Mouse (Mus musculus) CH12.LX (cell line): ENCODE measurements around the gene Pjvk. TPM values are rescaled to one million over a fixed set of nuclear protein-coding genes. Genes with fewer than 3 reads are reported as not detected.
A peak's percentile ranks its signal among the peaks of the same experiment; 100 is the strongest.

Source experiments
- DNase-seq: peaks from one replicate; pipeline ENCODE4 v3.0.0-alpha.2; 2013; ENCODE audit errors: extremely low read depth
- H3K27ac ChIP-seq: 2 replicates; pipeline ENCODE4 v1.5.1; 2012; ENCODE audit warnings: low read depth, mild to moderate bottlenecking, control low read depth, moderate library complexity; ENCODE audit not compliant: insufficient read depth
- H3K27me3 ChIP-seq: replicated peaks from 2 replicates; pipeline ENCODE3; 2012; ENCODE audit warnings: inconsistent platforms
- H3K36me3 ChIP-seq, 2 experiments: replicated peaks in 1 of 2; 2 replicates each; pipeline versions ENCODE3 to v1.6.1; 2012; ENCODE audit warnings: inconsistent platforms in 1 of 2, low read length in 1 of 2, mild to moderate bottlenecking in 1 of 2, mixed read lengths in 1 of 2, moderate library complexity in 1 of 2; ENCODE audit not compliant: control insufficient read depth in 1 of 2, insufficient read depth in 1 of 2
- H3K4me1 ChIP-seq, 2 experiments: 2 replicates each; pipeline ENCODE4 v1.6.1; 2012; ENCODE audit warnings: inconsistent platforms in 1 of 2, moderate library complexity in 1 of 2; ENCODE audit not compliant: insufficient read depth in 2 of 2, control insufficient read depth in 1 of 2
- H3K4me2 ChIP-seq: 2 replicates; pipeline ENCODE4 v1.6.1; 2012; ENCODE audit warnings: low read depth, mild to moderate bottlenecking, control low read depth; ENCODE audit not compliant: poor library complexity, insufficient read depth, severe bottlenecking
- H3K4me3 ChIP-seq, 3 experiments: fragments of 150-350 bp in 1 of 3; sonication (generic) in 1 of 3; replicated peaks in 1 of 3; 2 replicates each; pipeline versions ENCODE3 to v1.5.1; 2011 to 2012; ENCODE audit warnings: low read depth in 2 of 3, low read length in 2 of 3, mild to moderate bottlenecking in 2 of 3, moderate library complexity in 2 of 3, control low read depth in 1 of 3, improper control_type of control experiment in 1 of 3, inconsistent platforms in 1 of 3, mixed read lengths in 1 of 3; ENCODE audit not compliant: poor library complexity in 1 of 3
- H3K79me2 ChIP-seq: replicated peaks from 2 replicates; pipeline ENCODE4 v1.6.1; 2012; ENCODE audit warnings: mild to moderate bottlenecking, moderate library complexity; ENCODE audit not compliant: control insufficient read depth, poor library complexity, insufficient read depth, severe bottlenecking; ENCODE audit errors: extremely low read depth
- H3K9ac ChIP-seq: 2 replicates; pipeline ENCODE4 v1.6.1; 2012; ENCODE audit warnings: low read depth, mild to moderate bottlenecking, control low read depth, moderate library complexity; ENCODE audit not compliant: insufficient read depth
- H3K9me3 ChIP-seq: replicated peaks from 2 replicates; pipeline ENCODE3; 2012; ENCODE audit warnings: low read length, inconsistent platforms, mixed read lengths
- ELF1 ChIP-seq: IDR thresholded peaks from 2 replicates; pipeline ENCODE4 v1.6.1; 2014; ENCODE audit warnings: low read depth, mild to moderate bottlenecking, inconsistent platforms, low read length, improper control_type of control experiment
- ETS1 ChIP-seq: conservative IDR thresholded peaks from 2 replicates; pipeline ENCODE4 v1.6.1; 2012; ENCODE audit warnings: low read depth, mild to moderate bottlenecking, inconsistent platforms, low read length, improper control_type of control experiment, moderate library complexity
- HCFC1 ChIP-seq: IDR thresholded peaks from 2 replicates; pipeline ENCODE4 v1.6.1; 2012; ENCODE audit warnings: low read depth, mild to moderate bottlenecking, inconsistent platforms, low read length, improper control_type of control experiment
- IRF4 ChIP-seq: IDR thresholded peaks from 2 replicates; pipeline ENCODE4 v1.6.1; 2014; ENCODE audit warnings: low read depth, mild to moderate bottlenecking, inconsistent platforms, low read length, improper control_type of control experiment
- JUN ChIP-seq: IDR thresholded peaks from 2 replicates; pipeline ENCODE4 v1.6.1; 2011; ENCODE audit warnings: low read depth, mild to moderate bottlenecking, low read length, improper control_type of control experiment, moderate library complexity; ENCODE audit not compliant: insufficient read depth
- KAT2A ChIP-seq: IDR thresholded peaks from 2 replicates; pipeline ENCODE4 v1.6.1; 2012; ENCODE audit warnings: low read length, improper control_type of control experiment, inconsistent platforms; ENCODE audit not compliant: insufficient replicate concordance
- MAZ ChIP-seq: IDR thresholded peaks from 2 replicates; pipeline ENCODE4 v1.6.1; 2012; ENCODE audit warnings: low read depth, mild to moderate bottlenecking, inconsistent platforms, low read length, improper control_type of control experiment, moderate library complexity
- MEF2A ChIP-seq: IDR thresholded peaks from 2 replicates; pipeline ENCODE4 v1.6.1; 2014; ENCODE audit warnings: low read depth, mild to moderate bottlenecking, inconsistent platforms, low read length, improper control_type of control experiment, borderline replicate concordance
- MXI1 ChIP-seq: IDR thresholded peaks from 2 replicates; pipeline ENCODE4 v1.6.1; 2011; ENCODE audit warnings: mild to moderate bottlenecking, low read depth, low read length, improper control_type of control experiment
- NRF1 ChIP-seq: IDR thresholded peaks from 2 replicates; pipeline ENCODE4 v1.6.1; 2014; ENCODE audit warnings: low read depth, mild to moderate bottlenecking, inconsistent platforms, low read length, improper control_type of control experiment, moderate library complexity
- TBP ChIP-seq: conservative IDR thresholded peaks from 2 replicates; pipeline ENCODE4 v1.6.1; 2011; ENCODE audit warnings: low read depth, low read length, improper control_type of control experiment
- UBTF ChIP-seq: IDR thresholded peaks from 2 replicates; pipeline ENCODE4 v1.6.1; 2012; ENCODE audit warnings: low read depth, mild to moderate bottlenecking, inconsistent platforms, low read length, improper control_type of control experiment, moderate library complexity
- ZMIZ1 ChIP-seq: IDR thresholded peaks from 2 replicates; pipeline ENCODE4 v1.6.1; 2012; ENCODE audit warnings: low read depth, mild to moderate bottlenecking, inconsistent platforms, low read length, improper control_type of control experiment
- ZNF384 ChIP-seq: IDR thresholded peaks from 2 replicates; pipeline ENCODE4 v1.6.1; 2012; ENCODE audit warnings: low read depth, low read length, improper control_type of control experiment, inconsistent platforms
- dilution Hi-C: fragments of 300-500 bp; cut with MboI; formaldehyde crosslinking; loops from 2 replicates; pipeline ENCODE4 v1.14.3; 2020; ENCODE audit warnings: low sequenced_read_pairs; ENCODE audit not compliant: extremely low pct_unique_long_range_greater_than_20kb, extremely low pct_ligation_motif_present
- in situ Hi-C: fragments of 300-500 bp; cut with MboI; formaldehyde crosslinking; loops from 3 replicates; pipeline ENCODE4 v1.14.3; 2019; ENCODE audit warnings: low sequenced_read_pairs, low pct_ligation_motif_present, low pct_unique_long_range_greater_than_20kb, mixed read lengths
- polyA plus RNA-seq: library from polyadenylated mRNA; unstranded; fragments of >175 nt; gene quantifications from 2 replicates; pipeline ENCODE4 v1.2.1, GENCODE M21; 2012; ENCODE audit warnings: low read depth; ENCODE audit not compliant: insufficient read length
- total RNA-seq, 2 experiments: library from RNA; depleted of rRNA; stranded (reverse); fragments of 300-350 nt in 1 of 2; fragments of >200 nt in 1 of 2; gene quantifications; 2 replicates each; pipeline ENCODE4 v1.2.3; 2012 to 2014

Gene Pjvk
- total and polyA plus RNA-seq, 3 experiments: not detected

GRCm38 (mm10) chr2:76674725-76675427 is 26.6 kb downstream of the Pjvk start, which contains the start of gene Plekha3 (continued):
- TF ChIP-seq IRF4: peak; percentile 62; the same call in 1 of the 2 replicates
- peak; percentile 87 for TF ChIP-seq MXI1
- no peak for TF ChIP-seq ETS1
- peak; percentile 63 for TF ChIP-seq HCFC1
- no peak for TF ChIP-seq JUN
- TF ChIP-seq NRF1: peak; percentile 57; the same call in 1 of the 2 replicates
- no peak for TF ChIP-seq MAZ
- no peak for TF ChIP-seq ZMIZ1
- TF ChIP-seq ZNF384: no peak
- 0 out of 2 replicates have a peak, but pooled peaks have one; percentile 22 for TF ChIP-seq TBP

DNA sequence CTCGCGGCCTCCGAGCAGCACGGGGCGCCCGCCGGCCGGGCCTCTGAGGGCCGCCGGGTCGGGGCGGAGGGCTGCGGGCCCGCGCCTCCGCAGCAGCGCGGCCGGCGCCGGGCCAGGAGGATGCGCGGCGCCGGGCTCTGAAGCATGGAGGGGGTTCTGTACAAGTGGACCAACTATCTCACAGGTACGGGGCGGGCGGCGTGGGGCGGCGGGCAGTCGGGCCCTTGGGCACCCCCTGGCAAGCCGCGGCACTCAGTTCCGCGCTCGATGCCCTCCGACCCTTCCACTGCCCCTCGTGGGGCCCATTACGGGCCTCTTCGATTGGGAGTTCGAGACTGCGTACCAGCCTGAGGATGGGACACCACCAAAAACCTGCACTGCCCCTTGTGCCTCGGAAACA is 27.2 kb downstream of the Pjvk start:
- Histone ChIP-seq H3K9me3 (no peaks in the 10 kb centered on the region), H3K9ac (peak overlapping the region; percentile 82), H3K36me3 (peaks cover 18 to 26% of the 10 kb centered on the region in 2 experiments), H3K79me2 (peaks cover 48% of the 10 kb centered on the region), H3K27me3 (no peaks in the 10 kb centered on the region), H3K4me3 (peak overlapping the region; percentile 72 to 92 (median 81)), H3K4me1 (peaks cover 7 to 38% of the 10 kb centered on the region in 2 experiments; a peak in 3 of 4 replicates), H3K4me2 (peak overlapping the region; percentile 57), H3K27ac (peak overlapping the region; percentile 49)
- TF ChIP-seq MEF2A (no peak), UBTF (peak; percentile 52; the same call in 1 of the 2 replicates), MXI1 (no peak)
- dilution Hi-C loops: no loop called here
- DNase-seq: peak; percentile 33
- in situ Hi-C loops: no loop called here

GRCm38 (mm10) chr2:76675949-76676348 is 27.7 kb downstream of the Pjvk start:
- TF ChIP-seq KAT2A (0 out of 2 replicates have a peak, but pooled peaks have one; percentile 4), ELF1 (no peak)
- Histone ChIP-seq H3K4me1 (peaks cover 7 to 38% of the 10 kb centered on the region in 2 experiments; a peak in 3 of 4 replicates), H3K27ac (no peak overlapping the region), H3K4me3 (peak overlapping the region; percentile 72 to 92 (median 81)), H3K36me3 (peaks cover 21 to 31% of the 10 kb centered on the region in 2 experiments), H3K27me3 (no peaks in the 10 kb centered on the region), H3K9ac (peak overlapping the region; percentile 82), H3K4me2 (peak overlapping the region; percentile 57), H3K9me3 (no peaks in the 10 kb centered on the region), H3K79me2 (peaks cover 48% of the 10 kb centered on the region)
- DNase-seq: peak; percentile 17
- dilution Hi-C loops (no loop called here), in situ Hi-C loops (no loop called here)
